Mouse (Mus musculus) kidney, embryonic 15.5 days (tissue): ENCODE measurements around the gene Apob. TPM values are rescaled to one million over a fixed set of nuclear protein-coding genes. Genes with fewer than 3 reads are reported as not detected.
"Not testable (repeated sequence)": the region's sequence is repeated elsewhere in the genome, so short reads cannot be mapped to it uniquely, and the experiment has no call there.

ENCODE experiments used
- ATAC-seq: fragments of 200-750 bp; cut with Nextera tagmentation; replicated peaks from 2 replicates; pipeline ENCODE4 v1.8.0; 2017; ENCODE audit warnings: moderate TSS enrichment; ENCODE audit not compliant: low FRiP score
- H3K27ac ChIP-seq: fragments of 300-500 bp; sonication (generic); 2 replicates; pipeline ENCODE4 v1.5.1; 2015; ENCODE audit warnings: mild to moderate bottlenecking, inconsistent platforms
- H3K27me3 ChIP-seq: fragments of 300-500 bp; sonication (generic); 2 replicates; pipeline ENCODE4 v1.6.1; 2015; ENCODE audit warnings: inconsistent platforms
- H3K36me3 ChIP-seq: fragments of 300-500 bp; sonication (generic); 2 replicates; pipeline ENCODE4 v1.6.1; 2015; ENCODE audit warnings: inconsistent platforms
- H3K4me1 ChIP-seq: fragments of 300-500 bp; sonication (generic); 2 replicates; pipeline ENCODE4 v1.6.1; 2015; ENCODE audit warnings: inconsistent platforms
- H3K4me2 ChIP-seq: fragments of 300-500 bp; sonication (generic); 2 replicates; pipeline ENCODE4 v1.6.1; 2015; ENCODE audit warnings: moderate library complexity, mild to moderate bottlenecking, inconsistent platforms
- H3K4me3 ChIP-seq: fragments of 300-500 bp; sonication (generic); replicated peaks from 2 replicates; pipeline ENCODE4 v1.5.1; 2015; ENCODE audit warnings: mild to moderate bottlenecking, inconsistent platforms
- H3K9ac ChIP-seq: fragments of 300-500 bp; sonication (generic); 2 replicates; pipeline ENCODE4 v1.6.1; 2015; ENCODE audit warnings: mild to moderate bottlenecking, inconsistent platforms
- H3K9me3 ChIP-seq: fragments of 300-500 bp; sonication (generic); replicated peaks from 2 replicates; pipeline ENCODE4 v1.6.1; 2016; ENCODE audit warnings: inconsistent platforms
- WGBS: fragments of 180-500 bp; shearing (Covaris S2); methylation state at CpG from one replicate; pipeline ENCODE4 v1.1.7; 2015; ENCODE audit warnings: mixed read lengths; 5-methylcytosine and 5-hydroxymethylcytosine counted together
- polyA plus RNA-seq: library from polyadenylated mRNA; unstranded; fragments of >200 nt; fragmentation: Nextera tagmentation; extraction: Ambion mirVana; gene quantifications from 2 replicates; pipeline ENCODE4 v1.2.1, GENCODE M21; 2015

Apob gene
- polyA plus RNA-seq, 1 experiment from 2014 or later = 1.8 TPM

DNA sequence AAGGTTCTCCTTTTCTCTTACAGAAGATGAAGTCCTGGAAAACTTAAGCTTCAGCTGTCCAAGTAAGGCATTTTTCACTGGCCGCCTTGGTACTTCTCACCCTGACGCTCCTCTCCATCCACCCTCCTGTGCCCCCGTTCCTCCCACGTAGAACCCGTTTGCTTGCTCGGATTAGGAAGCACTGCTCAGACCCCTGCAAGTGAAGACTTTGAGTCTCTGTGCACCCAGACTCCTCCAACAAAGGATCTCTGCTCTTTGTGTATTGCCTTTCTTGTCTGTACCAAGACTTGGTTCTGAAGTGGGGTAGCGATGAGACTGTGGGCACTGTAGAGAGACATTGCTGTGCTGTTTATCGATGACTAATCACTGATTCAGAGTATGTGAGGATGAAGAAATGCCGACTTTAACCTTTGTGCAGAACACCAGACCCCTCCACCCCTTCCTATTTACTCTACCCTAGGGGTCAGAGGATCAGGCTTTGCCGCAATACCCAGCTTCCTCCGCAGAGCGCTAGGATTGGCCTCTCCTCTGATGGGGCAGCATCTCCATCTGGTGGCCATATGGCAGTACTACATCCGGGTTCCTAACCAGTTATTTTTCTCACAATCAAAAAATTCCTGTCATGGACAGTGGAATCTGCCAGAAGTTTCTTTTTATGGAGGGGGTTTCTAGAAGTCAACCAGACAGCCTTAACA is 889 bp downstream of the Apob start:
- Histone ChIP-seq H3K27me3 (no peaks in the 10 kb centered on the region), H3K4me3 (no peak overlapping the region), H3K4me2 (no peak overlapping the region), H3K4me1 (0 out of 2 replicates have a peak, but pooled peaks cover 3% of the 10 kb centered on the region), H3K27ac (no peak overlapping the region), H3K9ac (no peak overlapping the region), H3K36me3 (no peaks in the 10 kb centered on the region), H3K9me3 (no peaks in the 10 kb centered on the region)
- ATAC-seq = peak; percentile 77
- WGBS = 45% methylated on average over 13 of the region's 13 CpGs

DNA sequence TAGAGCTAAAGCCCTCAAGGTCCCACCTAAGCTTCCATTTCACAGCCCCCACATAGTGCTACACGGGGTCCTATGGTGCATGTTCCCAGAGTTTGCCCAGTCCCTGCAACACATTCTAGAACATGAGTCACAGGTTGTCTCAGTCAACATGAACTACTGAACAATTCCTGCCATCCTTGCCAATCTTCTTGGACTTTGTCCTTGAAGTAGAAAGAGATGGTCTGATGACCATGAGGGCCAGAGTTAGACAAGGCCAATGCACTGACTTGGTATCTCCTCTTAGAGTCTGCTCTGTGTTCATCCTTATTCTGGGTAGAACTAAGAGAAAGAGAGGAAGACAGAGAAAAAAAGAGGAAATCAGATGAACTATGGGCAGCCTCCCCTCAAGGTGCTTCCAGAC is 7.0 kb downstream of the Apob start:
- H3K9me3 ChIP-seq = no peaks in the 10 kb centered on the region
- H3K4me2 ChIP-seq = no peak overlapping the region
- H3K4me3 ChIP-seq = no peak overlapping the region
- no peak overlapping the region for H3K27ac ChIP-seq
- no peak for ATAC-seq
- H3K4me1 ChIP-seq = no peaks in the 10 kb centered on the region
- H3K9ac ChIP-seq = no peak overlapping the region
- 89% methylated on average over 1 of the region's 1 CpGs for WGBS
- no peaks in the 10 kb centered on the region for H3K36me3 ChIP-seq
- no peaks in the 10 kb centered on the region for H3K27me3 ChIP-seq

DNA sequence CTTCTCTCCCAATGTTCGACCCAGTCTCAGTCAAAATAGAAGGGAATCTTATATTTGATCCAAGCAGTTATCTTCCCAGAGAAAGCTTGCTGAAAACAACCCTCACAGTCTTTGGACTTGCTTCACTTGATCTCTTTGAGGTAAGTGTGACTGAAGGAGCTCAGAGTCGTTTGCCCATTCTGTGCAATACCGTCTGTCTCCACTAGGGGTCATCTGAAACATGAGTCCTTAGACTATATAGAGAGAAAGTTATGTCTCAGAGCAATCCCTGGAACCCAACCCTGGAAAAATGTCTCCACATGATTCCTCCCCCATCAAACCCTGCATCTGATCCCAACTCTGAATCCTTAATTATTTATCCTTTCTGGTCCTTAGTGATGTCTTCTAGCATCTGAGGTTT is 13.4 kb downstream of the Apob start:
- H3K4me2 ChIP-seq = no peak overlapping the region
- H3K27me3 ChIP-seq = 0 out of 2 replicates have a peak, but pooled peaks cover 3% of the 10 kb centered on the region
- no peaks in the 10 kb centered on the region for H3K36me3 ChIP-seq
- H3K4me1 ChIP-seq = no peaks in the 10 kb centered on the region
- no peak overlapping the region for H3K9ac ChIP-seq
- H3K4me3 ChIP-seq = no peak overlapping the region
- no peak for ATAC-seq
- H3K27ac ChIP-seq = no peak overlapping the region
- H3K9me3 ChIP-seq = no peaks in the 10 kb centered on the region
- 9% methylated on average over 3 of the region's 3 CpGs for WGBS

DNA sequence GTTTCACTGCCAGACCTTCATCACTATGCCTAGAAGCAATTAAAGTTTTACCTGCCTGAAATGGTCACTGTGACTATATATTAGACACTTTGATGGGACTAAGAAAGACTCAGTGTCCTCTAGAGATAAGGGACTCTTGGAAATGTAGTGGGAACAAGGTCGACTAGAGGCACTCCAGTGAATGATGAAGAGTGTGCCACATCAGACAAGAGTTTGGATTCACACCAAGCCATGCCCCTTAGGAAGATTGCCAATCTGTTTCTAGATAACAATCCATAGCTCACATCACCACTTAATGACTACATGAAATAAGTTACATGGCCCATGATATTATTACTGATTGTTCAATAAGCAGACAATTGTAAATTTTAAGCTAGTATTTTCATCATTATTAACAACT is 14.1 kb downstream of the Apob start:
- H3K4me1 ChIP-seq = no peaks in the 10 kb centered on the region
- WGBS = 24% methylated on average over 1 of the region's 1 CpGs
- H3K27me3 ChIP-seq = 0 out of 2 replicates have a peak, but pooled peaks cover 3% of the 10 kb centered on the region
- H3K27ac ChIP-seq = no peak overlapping the region
- no peaks in the 10 kb centered on the region for H3K36me3 ChIP-seq
- H3K4me2 ChIP-seq = no peak overlapping the region
- H3K4me3 ChIP-seq = no peak overlapping the region
- no peaks in the 10 kb centered on the region for H3K9me3 ChIP-seq
- ATAC-seq = no peak
- H3K9ac ChIP-seq = no peak overlapping the region

DNA sequence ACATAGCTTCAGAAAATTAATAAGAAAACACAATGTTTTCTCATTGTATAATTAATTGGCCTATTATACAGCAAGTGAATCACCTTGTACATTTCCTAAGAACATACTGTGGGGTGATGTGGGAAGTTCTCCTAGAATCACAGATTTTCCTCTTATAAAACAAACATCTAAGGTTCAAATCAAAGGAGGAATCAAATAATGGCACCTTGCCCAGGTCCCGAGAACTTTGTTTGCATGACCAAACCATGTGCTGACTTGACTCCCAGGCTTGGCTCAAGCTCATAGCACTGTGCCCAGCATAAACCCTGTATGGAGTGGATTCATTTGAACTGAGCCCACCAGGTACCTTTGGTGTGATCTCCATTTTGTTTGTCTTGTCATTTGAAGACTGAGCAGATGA is 43.5 kb downstream of the Apob start:
- H3K4me1 ChIP-seq = no peaks in the 10 kb centered on the region
- no peak overlapping the region for H3K4me2 ChIP-seq
- no peaks in the 10 kb centered on the region for H3K36me3 ChIP-seq
- 57% methylated on average over 1 of the region's 1 CpGs for WGBS
- H3K9me3 ChIP-seq = no peaks in the 10 kb centered on the region
- no peak overlapping the region for H3K4me3 ChIP-seq
- H3K9ac ChIP-seq = no peak overlapping the region
- ATAC-seq = 0 out of 2 replicates have a peak, but pooled peaks have one; percentile 22
- H3K27me3 ChIP-seq = no peaks in the 10 kb centered on the region
- no peak overlapping the region for H3K27ac ChIP-seq

DNA sequence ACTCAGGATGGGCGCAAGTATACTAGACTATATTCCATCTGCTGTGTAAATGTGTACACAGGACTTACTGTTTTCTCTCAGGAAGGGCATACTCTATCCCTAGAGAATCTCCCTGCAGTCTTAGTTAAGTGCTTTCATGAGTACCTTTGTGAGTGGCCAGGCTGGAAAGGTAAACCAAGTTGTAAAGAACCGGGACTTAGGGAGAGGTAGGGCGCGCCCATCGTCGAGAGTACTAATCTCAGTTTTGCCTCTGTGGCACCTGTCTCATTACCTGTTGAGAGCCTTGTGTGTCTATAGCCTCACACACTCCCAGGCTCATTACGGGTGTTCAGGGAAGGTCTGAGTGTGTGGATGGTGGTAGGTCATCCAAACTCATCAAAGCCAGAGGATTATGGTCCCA is 52.1 kb downstream of the Apob start:
- H3K27ac ChIP-seq = no peak overlapping the region
- ATAC-seq = no peak
- no peak overlapping the region for H3K4me3 ChIP-seq

DNA sequence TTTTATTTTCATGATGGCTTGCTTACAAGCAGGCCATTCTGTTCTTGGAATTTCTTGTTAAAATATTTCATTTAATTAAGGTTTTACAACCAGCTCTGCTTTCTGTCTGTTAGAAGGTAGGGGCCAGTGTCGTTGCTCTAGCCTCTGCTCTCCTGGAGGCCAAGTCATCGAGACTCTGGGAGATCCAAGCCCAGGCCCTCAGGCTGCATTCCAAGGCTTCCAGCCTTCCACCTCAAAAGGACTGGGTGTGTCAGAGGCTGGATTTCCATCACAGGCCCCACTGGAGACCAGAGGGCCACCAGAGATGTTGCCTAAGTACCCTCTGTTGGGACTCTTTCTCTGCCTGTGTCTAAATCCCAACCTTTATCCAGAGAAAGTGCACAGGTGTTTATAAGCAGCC is 52.6 kb downstream of the Apob start:
- no peak overlapping the region for H3K27ac ChIP-seq

More for the DNA sequence above, 52.1 kb downstream of the Apob start:
- Histone ChIP-seq H3K36me3 (no peaks in the 10 kb centered on the region), H3K9ac (no peak overlapping the region), H3K4me2 (no peak overlapping the region), H3K9me3 (no peaks in the 10 kb centered on the region), H3K4me1 (no peaks in the 10 kb centered on the region), H3K27me3 (no peaks in the 10 kb centered on the region)
- WGBS = 90% methylated on average over 7 of the region's 7 CpGs

DNA sequence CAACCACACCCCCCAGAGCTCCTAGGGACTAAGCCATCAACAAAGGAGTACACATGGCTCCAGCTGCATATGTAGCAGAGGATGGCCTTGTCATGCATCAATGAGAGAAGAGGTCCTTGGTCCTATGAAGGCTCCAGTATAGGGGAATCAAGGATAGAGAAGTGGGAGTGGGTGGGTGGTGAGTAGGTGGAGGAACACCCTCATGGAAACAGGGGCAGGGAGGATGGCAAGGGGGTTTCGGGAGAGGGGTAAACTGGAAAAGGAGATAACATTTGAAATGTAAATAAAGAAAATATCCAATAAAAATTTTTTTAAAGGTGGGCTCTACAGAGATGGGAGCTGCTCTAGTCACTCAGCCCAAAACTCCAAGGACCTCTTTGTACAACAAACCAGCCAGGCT is 53.7 kb downstream of the Apob start:
- not testable (repeated sequence) for ATAC-seq
- WGBS = 76% methylated on average over 1 of the region's 1 CpGs

More for the DNA sequence above, 52.6 kb downstream of the Apob start:
- H3K27me3 ChIP-seq = no peaks in the 10 kb centered on the region
- 29% methylated on average over 2 of the region's 2 CpGs for WGBS
- no peaks in the 10 kb centered on the region for H3K36me3 ChIP-seq
- no peak for ATAC-seq
- no peak overlapping the region for H3K4me2 ChIP-seq
- no peak overlapping the region for H3K9ac ChIP-seq
- no peaks in the 10 kb centered on the region for H3K4me1 ChIP-seq
- H3K4me3 ChIP-seq = no peak overlapping the region
- H3K9me3 ChIP-seq = no peaks in the 10 kb centered on the region

DNA sequence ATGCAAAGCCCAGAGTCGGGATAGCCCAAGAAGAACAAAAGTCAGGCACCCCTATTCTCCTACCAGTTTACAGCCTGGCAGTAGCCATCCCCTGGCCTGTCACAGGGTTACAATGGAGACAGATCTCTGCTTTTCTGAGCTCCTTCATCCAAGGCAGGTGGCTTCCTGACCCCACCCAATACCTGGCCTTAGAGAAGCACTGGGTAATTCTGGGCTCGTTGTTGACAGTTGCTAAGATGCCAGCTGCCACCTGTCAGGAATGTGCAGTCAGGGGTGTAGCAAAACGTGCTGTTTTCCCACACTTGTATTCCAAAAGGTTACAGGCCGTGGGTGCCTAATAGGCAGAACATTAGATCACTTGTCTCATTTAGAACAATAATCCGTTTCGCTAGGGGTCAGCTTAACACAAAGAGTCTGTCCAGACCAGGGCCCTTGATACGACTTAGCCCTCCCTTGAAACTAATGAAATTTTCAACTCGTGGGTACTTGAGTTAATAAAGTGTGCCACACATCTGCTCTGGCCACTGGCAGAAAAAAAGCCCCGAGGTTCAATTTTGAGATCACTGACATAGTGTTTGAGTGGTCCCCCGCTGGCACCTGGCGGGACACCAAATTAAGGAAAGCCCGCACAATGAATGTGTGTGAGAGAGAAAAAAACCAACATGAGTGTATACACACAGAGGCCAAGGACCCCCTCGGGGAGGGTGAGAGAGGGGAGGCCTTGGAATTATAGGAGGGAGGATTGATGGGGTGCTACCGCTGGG is 54.3 kb downstream of the Apob start:
- Histone ChIP-seq H3K27ac (no peak overlapping the region), H3K27me3 (no peaks in the 10 kb centered on the region), H3K4me2 (no peak overlapping the region), H3K4me3 (no peak overlapping the region), H3K4me1 (no peaks in the 10 kb centered on the region), H3K9me3 (no peaks in the 10 kb centered on the region), H3K9ac (no peak overlapping the region), H3K36me3 (no peaks in the 10 kb centered on the region)
- WGBS = 45% methylated on average over 14 of the region's 14 CpGs
- peak; percentile 33; the same call in 1 of the 2 replicates for ATAC-seq

More for the DNA sequence above, 53.7 kb downstream of the Apob start:
- not testable (repeated sequence) for H3K4me2 ChIP-seq, H3K4me3 ChIP-seq, H3K9ac ChIP-seq, H3K27ac ChIP-seq, H3K36me3 ChIP-seq, H3K27me3 ChIP-seq, H3K4me1 ChIP-seq, H3K9me3 ChIP-seq

DNA sequence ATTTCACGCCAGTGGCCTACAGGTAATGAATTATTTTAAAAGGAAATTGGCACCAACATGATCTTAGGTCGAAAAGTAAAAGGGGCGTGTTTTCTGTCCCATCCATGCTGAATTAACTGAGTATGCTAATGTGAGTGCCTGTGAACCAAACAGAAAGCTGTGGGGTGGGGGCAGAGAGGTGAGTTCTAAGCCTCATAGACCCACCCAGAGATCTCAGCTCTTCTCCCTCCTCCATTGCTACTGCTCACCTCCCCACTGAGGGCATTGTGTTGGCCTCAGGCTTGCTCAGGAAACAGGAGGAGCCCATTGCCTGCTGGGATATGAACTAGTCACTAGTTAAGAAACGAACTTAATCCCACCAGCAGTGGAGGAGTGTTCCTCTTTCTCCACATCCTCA is 54.9 kb downstream of the Apob start:
- Histone ChIP-seq H3K9me3 (no peaks in the 10 kb centered on the region), H3K27me3 (no peaks in the 10 kb centered on the region), H3K4me3 (no peak overlapping the region), H3K27ac (no peak overlapping the region), H3K36me3 (no peaks in the 10 kb centered on the region), H3K4me2 (no peak overlapping the region), H3K4me1 (no peaks in the 10 kb centered on the region), H3K9ac (no peak overlapping the region)
- no peak for ATAC-seq
- WGBS = 42% methylated on average over 4 of the region's 4 CpGs

DNA sequence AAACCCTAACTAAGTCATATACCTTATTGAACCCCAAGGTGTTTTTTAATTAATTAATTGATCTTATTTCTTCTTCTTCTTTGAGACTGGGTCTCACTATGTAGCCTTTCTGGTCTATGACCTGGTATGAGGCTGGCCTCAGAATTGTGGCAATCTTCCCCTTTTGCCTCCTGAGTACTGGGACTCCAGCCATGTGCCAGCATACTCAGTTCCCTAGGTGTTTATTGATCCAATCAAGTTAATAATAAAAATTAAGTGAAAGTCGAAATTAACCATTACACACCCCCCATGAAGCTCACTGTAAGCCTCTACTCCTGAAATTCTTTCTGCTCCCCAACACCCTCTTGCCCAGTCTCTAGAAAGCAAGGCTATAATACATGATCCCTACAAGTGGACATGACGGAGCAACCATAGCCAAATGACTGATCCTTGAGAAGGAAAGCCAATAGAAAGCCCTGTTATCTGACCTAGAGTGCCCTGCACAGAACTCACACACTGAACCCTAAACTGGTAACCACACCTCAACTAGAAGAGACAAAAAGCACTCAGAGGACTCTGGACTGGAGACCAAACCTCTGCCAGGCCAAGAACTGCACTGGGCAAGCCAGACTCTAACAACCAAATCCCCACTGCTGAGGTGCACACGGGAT is 60.8 kb downstream of the Apob start:
- no peaks in the 10 kb centered on the region for H3K27me3 ChIP-seq
- H3K9ac ChIP-seq = no peak overlapping the region
- H3K36me3 ChIP-seq = no peaks in the 10 kb centered on the region
- H3K27ac ChIP-seq = no peak overlapping the region
- H3K4me2 ChIP-seq = no peak overlapping the region
- no peaks in the 10 kb centered on the region for H3K4me1 ChIP-seq
- H3K9me3 ChIP-seq = no peaks in the 10 kb centered on the region
- 78% methylated on average over 3 of the region's 3 CpGs for WGBS
- ATAC-seq = no peak
- H3K4me3 ChIP-seq = no peak overlapping the region
